ENCODE assay signal across 7 mouse cellular contexts in the genomic region with DNA sequence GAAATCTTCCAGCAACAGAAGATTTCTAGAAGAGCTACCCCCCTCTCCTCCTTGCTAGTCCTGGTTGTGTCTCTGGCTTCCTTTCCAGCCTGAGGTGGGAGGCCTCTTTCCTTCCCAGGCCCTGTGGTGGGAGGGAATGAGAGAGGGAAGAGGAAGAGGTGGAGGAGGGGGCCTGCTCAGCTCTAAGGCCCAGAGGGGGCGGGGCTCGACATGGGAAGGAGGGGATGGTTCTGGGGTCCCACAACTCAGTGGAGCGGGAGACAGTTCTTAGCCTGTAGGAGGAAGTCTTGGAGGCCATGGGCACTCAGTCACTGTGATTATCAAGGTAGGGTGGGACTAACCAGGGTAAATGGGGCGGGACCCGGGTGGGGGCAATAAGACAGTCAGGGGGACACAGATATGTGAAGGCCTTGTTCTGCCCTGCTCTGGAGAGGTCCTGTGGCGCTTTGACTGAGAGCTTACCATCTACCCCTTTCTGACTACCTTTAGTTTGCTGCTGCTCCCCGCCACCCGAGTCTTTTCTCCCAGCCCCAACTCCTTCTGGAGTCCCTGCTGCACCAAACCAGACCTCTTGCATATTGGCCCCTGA. TPM values are rescaled to one million over a fixed set of nuclear protein-coding genes. Genes with fewer than 3 reads are reported as not detected.
DNase-seq lines count a peak whose midpoint lies in the region; ATAC-seq and TF ChIP-seq lines count a peak whose summit lies in the region.

No protein-coding gene starts in this region.

- peak; percentile 67 for ATAC-seq in lung, embryonic 14.5 days (ENCODE audit: insufficient read depth)
- ATAC-seq in embryonic facial prominence, embryonic 15.5 days (ENCODE audit: insufficient number of reproducible peaks, low FRiP score, low TSS enrichment, low read depth) = peak; percentile 81
- peak; percentile 57; the same call in 1 of the 2 replicates for ATAC-seq in intestine, embryonic 14.5 days (replicated peaks; ENCODE audit: low FRiP score, low TSS enrichment, low read depth)
- ATAC-seq in midbrain, postnatal 0 days (ENCODE audit: low FRiP score) = peak; percentile 53; the same call in 1 of the 2 replicates
- ATAC-seq in monocyte, adult 5-6 weeks (replicated peaks; ENCODE audit: insufficient number of reproducible peaks, low FRiP score, low TSS enrichment, poor library complexity, severe bottlenecking) = no peak

- peak overlapping the region; percentile 46 for H3K4me3 ChIP-seq in lung, embryonic 14.5 days (ENCODE audit: low read depth, low read length)
- peak overlapping the region; percentile 59 for H3K4me3 ChIP-seq in embryonic facial prominence, embryonic 15.5 days (replicated peaks)
- H3K4me3 ChIP-seq in intestine, embryonic 14.5 days (ENCODE audit: low read depth, low read length) = peak overlapping the region; percentile 49
- no peak overlapping the region for H3K4me3 ChIP-seq in midbrain, postnatal 0 days (ENCODE audit: low read depth, low read length)

- no peaks in the 10 kb centered on the region for H3K27me3 ChIP-seq in lung, embryonic 14.5 days (ENCODE audit: insufficient read depth, low read length)
- no peaks in the 10 kb centered on the region for H3K27me3 ChIP-seq in embryonic facial prominence, embryonic 15.5 days
- H3K27me3 ChIP-seq in intestine, embryonic 14.5 days (replicated peaks; ENCODE audit: control insufficient read depth, insufficient read depth, low read length) = no peaks in the 10 kb centered on the region
- no peaks in the 10 kb centered on the region for H3K27me3 ChIP-seq in midbrain, postnatal 0 days (ENCODE audit: insufficient read depth, low read length)

- H3K4me1 ChIP-seq in lung, embryonic 14.5 days (ENCODE audit: insufficient read depth) = peaks cover 15% of the 10 kb centered on the region; the same call in 1 of the 2 replicates
- peaks cover 38% of the 10 kb centered on the region for H3K4me1 ChIP-seq in embryonic facial prominence, embryonic 15.5 days
- peaks cover 29% of the 10 kb centered on the region for H3K4me1 ChIP-seq in intestine, embryonic 14.5 days (replicated peaks; ENCODE audit: control insufficient read depth, insufficient read depth, low read length)
- no peaks in the 10 kb centered on the region for H3K4me1 ChIP-seq in midbrain, postnatal 0 days (ENCODE audit: insufficient read depth, low read length)

- H3K36me3 ChIP-seq in lung, embryonic 14.5 days (ENCODE audit: insufficient read depth) = peaks cover 12% of the 10 kb centered on the region; the same call in 1 of the 2 replicates
- peaks cover 15% of the 10 kb centered on the region; the same call in 1 of the 2 replicates for H3K36me3 ChIP-seq in embryonic facial prominence, embryonic 15.5 days
- peaks cover 17% of the 10 kb centered on the region for H3K36me3 ChIP-seq in intestine, embryonic 14.5 days (ENCODE audit: control insufficient read depth, insufficient read depth, low read length)
- H3K36me3 ChIP-seq in midbrain, postnatal 0 days (ENCODE audit: insufficient read depth, low read length) = 0 out of 2 replicates have a peak, but pooled peaks cover 4% of the 10 kb centered on the region

- no peaks in the 10 kb centered on the region for H3K9me3 ChIP-seq in lung, embryonic 14.5 days (ENCODE audit: low read depth, low read length)
- H3K9me3 ChIP-seq in embryonic facial prominence, embryonic 15.5 days (replicated peaks) = no peaks in the 10 kb centered on the region
- no peaks in the 10 kb centered on the region for H3K9me3 ChIP-seq in intestine, embryonic 14.5 days (ENCODE audit: control insufficient read depth, low read length)
- H3K9me3 ChIP-seq in midbrain, postnatal 0 days (ENCODE audit: low read length) = no peaks in the 10 kb centered on the region

- H3K27ac ChIP-seq in lung, embryonic 14.5 days (ENCODE audit: low read depth) = peak overlapping the region; percentile 92
- peak overlapping the region; percentile 95 for H3K27ac ChIP-seq in embryonic facial prominence, embryonic 15.5 days (replicated peaks)
- peak overlapping the region; percentile 86 for H3K27ac ChIP-seq in intestine, embryonic 14.5 days (ENCODE audit: low read depth)
- H3K27ac ChIP-seq in midbrain, postnatal 0 days (ENCODE audit: low read depth, low read length) = no peak overlapping the region

- TF ChIP-seq CTCF in lung, embryonic 14.5 days (IDR thresholded peaks at IDR 0.05; ENCODE audit: low read depth) = no peak
- TF ChIP-seq CTCF in midbrain, postnatal 0 days (IDR thresholded peaks at IDR 0.05) = no peak

- WGBS in lung, embryonic 14.5 days = 28% methylated on average over 8 of the region's 8 CpGs
- 35% methylated on average over 8 of the region's 8 CpGs for whole genome bisulfite sequencing in embryonic facial prominence, embryonic 15.5 days
- 31% methylated on average over 8 of the region's 8 CpGs for WGBS in intestine, embryonic 14.5 days
- 42% methylated on average over 8 of the region's 8 CpGs for WGBS in midbrain, postnatal 0 days

- DNase-seq in lung, embryonic 14.5 days = peak; percentile 80
- DNase-seq in lung, postnatal 25 days (ENCODE audit: low spot score) = no peak
- DNase-seq in intestine, embryonic 14.5 days (ENCODE audit: low spot score) = no peak
- DNase-seq in midbrain, postnatal 0 days (ENCODE audit: low spot score) = no peak
- DNase-seq in T-cell, adult 2 months (ENCODE audit: low spot score) = no peak

- peak overlapping the region; percentile 74 for H3K4me2 ChIP-seq in lung, embryonic 14.5 days
- H3K4me2 ChIP-seq in embryonic facial prominence, embryonic 15.5 days (replicated peaks) = peak overlapping the region; percentile 66
- peak overlapping the region; percentile 73 for H3K4me2 ChIP-seq in intestine, embryonic 14.5 days (ENCODE audit: low read length)
- peak overlapping the region; percentile 9; the same call in 1 of the 2 replicates for H3K4me2 ChIP-seq in midbrain, postnatal 0 days (ENCODE audit: low read depth, low read length, poor library complexity, severe bottlenecking)

- peak overlapping the region; percentile 38 for H3K9ac ChIP-seq in lung, embryonic 14.5 days
- peak overlapping the region; percentile 18; the same call in 1 of the 2 replicates for H3K9ac ChIP-seq in embryonic facial prominence, embryonic 15.5 days
- H3K9ac ChIP-seq in intestine, embryonic 14.5 days (ENCODE audit: low read length) = peak overlapping the region; percentile 52
- H3K9ac ChIP-seq in midbrain, postnatal 0 days (replicated peaks; ENCODE audit: low read length, poor library complexity, severe bottlenecking) = 0 out of 2 replicates have a peak overlapping the region, but pooled peaks have one; percentile 36

RNA-seq across cellular contexts. Expression of a gene that starts 6.2 kb away (rescaled TPM):
- polyA plus RNA-seq in lung, embryonic 14.5 days (2014; fragmentation: Nextera tagmentation; extraction: Ambion mirVana) = 82.5 and 94.6 TPM in 2 replicates
- polyA plus RNA-seq in embryonic facial prominence, embryonic 15.5 days (2015; fragmentation: Nextera tagmentation; extraction: Ambion mirVana) = 75.9 and 79.7 TPM in 2 replicates
- polyA plus RNA-seq in intestine, embryonic 14.5 days (2014; fragmentation: Nextera tagmentation; extraction: Ambion mirVana) = 113 TPM in 2 replicates
- 34.1 and 45.4 TPM in 2 replicates for total RNA-seq in midbrain, postnatal 0 days (2014; rRNA removed)
- polyA plus RNA-seq in midbrain, postnatal 0 days (2015; fragmentation: Nextera tagmentation; extraction: Ambion mirVana) = 44.8 and 55.4 TPM in 2 replicates
- total RNA-seq in monocyte, adult 5-6 weeks (2017) = 21.7 to 22.0 TPM (median 22.0 TPM) in 3 replicates

RNA-seq across cellular contexts. Expression of a gene that starts 7.2 kb away (rescaled TPM):
- polyA plus RNA-seq in lung, embryonic 14.5 days (2014; fragmentation: Nextera tagmentation; extraction: Ambion mirVana) = 25.6 and 26.9 TPM in 2 replicates
- polyA plus RNA-seq in embryonic facial prominence, embryonic 15.5 days (2015; fragmentation: Nextera tagmentation; extraction: Ambion mirVana) = 41.4 and 45.5 TPM in 2 replicates
- 44.8 and 47.7 TPM in 2 replicates for polyA plus RNA-seq in intestine, embryonic 14.5 days (2014; fragmentation: Nextera tagmentation; extraction: Ambion mirVana)
- total RNA-seq in midbrain, postnatal 0 days (2014; rRNA removed) = 53.7 and 68.1 TPM in 2 replicates
- 54.0 and 60.0 TPM in 2 replicates for polyA plus RNA-seq in midbrain, postnatal 0 days (2015; fragmentation: Nextera tagmentation; extraction: Ambion mirVana)
- 28.2 to 32.8 TPM (median 30.4 TPM) in 3 replicates for total RNA-seq in monocyte, adult 5-6 weeks (2017)

RNA-seq across cellular contexts. Expression of a gene that starts 11.9 kb away (rescaled TPM):
- 28.2 and 30.0 TPM in 2 replicates for polyA plus RNA-seq in lung, embryonic 14.5 days (2014; fragmentation: Nextera tagmentation; extraction: Ambion mirVana)
- 36.5 and 43.8 TPM in 2 replicates for polyA plus RNA-seq in embryonic facial prominence, embryonic 15.5 days (2015; fragmentation: Nextera tagmentation; extraction: Ambion mirVana)
- polyA plus RNA-seq in intestine, embryonic 14.5 days (2014; fragmentation: Nextera tagmentation; extraction: Ambion mirVana) = 35.0 and 39.3 TPM in 2 replicates
- 191 and 237 TPM in 2 replicates for total RNA-seq in midbrain, postnatal 0 days (2014; rRNA removed)
- 318 and 329 TPM in 2 replicates for polyA plus RNA-seq in midbrain, postnatal 0 days (2015; fragmentation: Nextera tagmentation; extraction: Ambion mirVana)
- total RNA-seq in monocyte, adult 5-6 weeks (2017) = 3.3 to 3.6 TPM in 2 of 3 replicates, not detected in the other

RNA-seq across cellular contexts. Expression of a gene that starts 31.3 kb away (rescaled TPM):
- not detected in 2 replicates for polyA plus RNA-seq in lung, embryonic 14.5 days (2014; fragmentation: Nextera tagmentation; extraction: Ambion mirVana)
- 0.12 and 0.16 TPM in 2 replicates for polyA plus RNA-seq in embryonic facial prominence, embryonic 15.5 days (2015; fragmentation: Nextera tagmentation; extraction: Ambion mirVana)
- polyA plus RNA-seq in intestine, embryonic 14.5 days (2014; fragmentation: Nextera tagmentation; extraction: Ambion mirVana) = not detected in 2 replicates
- 0.27 and 0.33 TPM in 2 replicates for total RNA-seq in midbrain, postnatal 0 days (2014; rRNA removed)
- polyA plus RNA-seq in midbrain, postnatal 0 days (2015; fragmentation: Nextera tagmentation; extraction: Ambion mirVana) = 0.42 and 0.48 TPM in 2 replicates
- not detected in 3 replicates for total RNA-seq in monocyte, adult 5-6 weeks (2017)

RNA-seq across cellular contexts. Expression of a gene that starts 39.2 kb away (rescaled TPM):
- polyA plus RNA-seq in lung, embryonic 14.5 days (2014; fragmentation: Nextera tagmentation; extraction: Ambion mirVana) = 103 and 106 TPM in 2 replicates
- 139 and 146 TPM in 2 replicates for polyA plus RNA-seq in embryonic facial prominence, embryonic 15.5 days (2015; fragmentation: Nextera tagmentation; extraction: Ambion mirVana)
- 123 and 124 TPM in 2 replicates for polyA plus RNA-seq in intestine, embryonic 14.5 days (2014; fragmentation: Nextera tagmentation; extraction: Ambion mirVana)
- 122 and 150 TPM in 2 replicates for total RNA-seq in midbrain, postnatal 0 days (2014; rRNA removed)
- 308 and 345 TPM in 2 replicates for polyA plus RNA-seq in midbrain, postnatal 0 days (2015; fragmentation: Nextera tagmentation; extraction: Ambion mirVana)
- total RNA-seq in monocyte, adult 5-6 weeks (2017) = 122 to 157 TPM (median 150 TPM) in 3 replicates

Comparison
In these comparisons a context has a peak if more than half of its experiments do, and no peak if none do; other contexts are left out.
1. H3K4me2 ChIP-seq: peak in every context shown above with its lines; median percentile 74 in lung, embryonic 14.5 days; 73 in intestine, embryonic 14.5 days; 66 in embryonic facial prominence, embryonic 15.5 days; 9 in midbrain, postnatal 0 days.